Mouse (Mus musculus) C2C12 (cell line): Measurements from ENCODE around the gene Birc2. TPM values are rescaled to one million over a fixed set of nuclear protein-coding genes. Genes with fewer than 3 reads are reported as not detected.

ENCODE experiments used
- H3K27me3 ChIP-seq: one replicate; pipeline ENCODE4 v1.6.1; 2011; ENCODE audit not compliant: control insufficient read depth, insufficient read depth, insufficient read length
- H3K36me3 ChIP-seq: one replicate; pipeline ENCODE4 v1.6.1; 2011; ENCODE audit not compliant: control insufficient read depth, insufficient read depth
- H3K4me3 ChIP-seq: one replicate; pipeline ENCODE4 v1.5.1; 2011; ENCODE audit warnings: mild to moderate bottlenecking, control low read depth; ENCODE audit not compliant: poor library complexity, insufficient read depth, severe bottlenecking
- H3K79me2 ChIP-seq: one replicate; pipeline ENCODE4 v1.6.1; 2011; ENCODE audit not compliant: control insufficient read depth, insufficient read depth
- H3K79me3 ChIP-seq: one replicate; pipeline ENCODE4 v1.6.1; 2011; ENCODE audit warnings: low read depth, control low read depth
- H3ac ChIP-seq: one replicate; pipeline ENCODE3; 2011; ENCODE audit warnings: low read depth; ENCODE audit not compliant: control insufficient read depth, insufficient read length
- CEBPB ChIP-seq: IDR thresholded peaks from one replicate; pipeline ENCODE4 v1.6.1; 2011; ENCODE audit warnings: low read depth, mild to moderate bottlenecking, control low read depth, moderate library complexity
- CTCF ChIP-seq: IDR thresholded peaks from one replicate; pipeline ENCODE4 v1.5.1; 2011; ENCODE audit not compliant: control insufficient read depth, insufficient read depth, insufficient read length
- FOSL1 ChIP-seq: IDR thresholded peaks from one replicate; pipeline ENCODE4 v1.8.0; 2011; ENCODE audit warnings: mild to moderate bottlenecking, low read length; ENCODE audit not compliant: poor library complexity, insufficient read depth, severe bottlenecking
- MAX ChIP-seq: IDR thresholded peaks from one replicate; pipeline ENCODE4 v1.6.1; 2011; ENCODE audit warnings: mild to moderate bottlenecking, control low read depth
- MYOD1 ChIP-seq: IDR thresholded peaks from one replicate; pipeline ENCODE4 v1.6.1; 2011; ENCODE audit warnings: low read depth; ENCODE audit not compliant: control insufficient read depth, insufficient read length
- MYOG ChIP-seq: IDR thresholded peaks from one replicate; pipeline ENCODE4 v1.6.1; 2011; ENCODE audit not compliant: control insufficient read depth, insufficient read length; ENCODE audit errors: extremely low read depth
- USF1 ChIP-seq: IDR thresholded peaks from one replicate; pipeline ENCODE4 v1.6.1; 2011; ENCODE audit warnings: low read depth, mild to moderate bottlenecking, control low read depth, moderate library complexity
- polyA plus RNA-seq: library from polyadenylated mRNA; unstranded; fragments of >200 nt; fragmentation: generic; extraction: Trizol; gene quantifications from one replicate; pipeline ENCODE4 v1.2.1, GENCODE M21; 2012; ENCODE audit warnings: missing spikeins

Gene Birc2
- polyA plus RNA-seq, 1 experiment: 3.5 TPM

GRCm38 (mm10) chr9:7835302-7835701, 1.6 kb downstream of the Birc2 start:
- TF ChIP-seq USF1: no peak
- no peak for TF ChIP-seq MYOG
- no peak for TF ChIP-seq MYOD1
- no peak for TF ChIP-seq CEBPB
- TF ChIP-seq CTCF: no peak
- TF ChIP-seq FOSL1: no peak
- no peak for TF ChIP-seq MAX
- Histone ChIP-seq H3K27me3 (no peaks in the 10 kb centered on the region), H3K79me2 (peaks cover 28% of the 10 kb centered on the region), H3ac (no peak overlapping the region), H3K4me3 (no peak overlapping the region), H3K36me3 (peaks cover 6% of the 10 kb centered on the region), H3K79me3 (peaks cover 2% of the 10 kb centered on the region)

GRCm38 (mm10) chr9:7833421-7833820, 3.4 kb downstream of the Birc2 start:
- Histone ChIP-seq H3K36me3 (peaks cover 6% of the 10 kb centered on the region), H3ac (no peak overlapping the region), H3K79me3 (peaks cover 8% of the 10 kb centered on the region), H3K79me2 (peaks cover 44% of the 10 kb centered on the region), H3K27me3 (no peaks in the 10 kb centered on the region), H3K4me3 (no peak overlapping the region)
- TF ChIP-seq FOSL1: no peak

GRCm38 (mm10) chr9:7829531-7830528, 7.0 kb downstream of the Birc2 start:
- Histone ChIP-seq H3K79me2 (peaks cover 50% of the 10 kb centered on the region), H3K36me3 (peaks cover 6% of the 10 kb centered on the region), H3K79me3 (peaks cover 11% of the 10 kb centered on the region), H3ac (no peak overlapping the region), H3K4me3 (no peak overlapping the region), H3K27me3 (no peaks in the 10 kb centered on the region)
- TF ChIP-seq MYOG (no peak), MYOD1 (no peak), USF1 (no peak), MAX (no peak), CEBPB (no peak), CTCF (no peak), FOSL1 (no peak)

- no peak overlapping the region for H3ac ChIP-seq
- peaks cover under 1% of the 10 kb centered on the region for H3K36me3 ChIP-seq
- no peak for TF ChIP-seq USF1
- TF ChIP-seq CTCF: no peak
- no peak overlapping the region for H3K4me3 ChIP-seq
- peaks cover 11% of the 10 kb centered on the region for H3K79me3 ChIP-seq
- no peaks in the 10 kb centered on the region for H3K27me3 ChIP-seq
- H3K79me2 ChIP-seq: peaks cover 50% of the 10 kb centered on the region
These were observed 8.2 kb downstream of the Birc2 start for GRCm38 (mm10) chr9:7828706-7829105.

GRCm38 (mm10) chr9:7824916-7825315, 11.9 kb downstream of the Birc2 start:
- peaks cover 9% of the 10 kb centered on the region for H3K36me3 ChIP-seq
- peaks cover 9% of the 10 kb centered on the region for H3K79me3 ChIP-seq
- TF ChIP-seq CEBPB: no peak
- no peak for TF ChIP-seq MYOG
- no peak for TF ChIP-seq CTCF
- TF ChIP-seq USF1: no peak
- no peaks in the 10 kb centered on the region for H3K27me3 ChIP-seq
- H3ac ChIP-seq: no peak overlapping the region
- H3K4me3 ChIP-seq: no peak overlapping the region
- peaks cover 25% of the 10 kb centered on the region for H3K79me2 ChIP-seq

GRCm38 (mm10) chr9:7822758-7823157, 14.1 kb downstream of the Birc2 start:
- Histone ChIP-seq H3K27me3 (no peaks in the 10 kb centered on the region), H3K79me2 (peaks cover 6% of the 10 kb centered on the region), H3K36me3 (peaks cover 19% of the 10 kb centered on the region), H3ac (no peak overlapping the region), H3K4me3 (no peak overlapping the region), H3K79me3 (peaks cover 3% of the 10 kb centered on the region)
- TF ChIP-seq USF1 (no peak), MYOD1 (no peak), CTCF (no peak), FOSL1 (no peak), MAX (no peak), MYOG (no peak), CEBPB (no peak)
